Mouse (Mus musculus): ENCODE data around the gene Mrtfa. TPM values are rescaled to one million over a fixed set of nuclear protein-coding genes. Genes with fewer than 3 reads are reported as not detected.
A peak's percentile ranks its signal among the peaks of the same experiment; 100 is the strongest.

The Mrtfa gene
- 10 to 100 TPM; 71.2 to 75.8 TPM for total RNA-seq (2021)
- long read RNA-seq, experiment 1, full-length matches to known transcripts: 43 of 66 reads
- long read RNA-seq, experiment 1, partial matches to known transcripts: 12 of 66 reads
- long read RNA-seq, experiment 1, other reads (novel, unspliced or antisense): 11 of 66 reads
- long read RNA-seq, experiment 2, full-length matches to known transcripts: 27 of 53 reads
- long read RNA-seq, experiment 2, partial matches to known transcripts: 18 of 53 reads
- long read RNA-seq, experiment 2, other reads (novel, unspliced or antisense): 8 of 53 reads

DNA sequence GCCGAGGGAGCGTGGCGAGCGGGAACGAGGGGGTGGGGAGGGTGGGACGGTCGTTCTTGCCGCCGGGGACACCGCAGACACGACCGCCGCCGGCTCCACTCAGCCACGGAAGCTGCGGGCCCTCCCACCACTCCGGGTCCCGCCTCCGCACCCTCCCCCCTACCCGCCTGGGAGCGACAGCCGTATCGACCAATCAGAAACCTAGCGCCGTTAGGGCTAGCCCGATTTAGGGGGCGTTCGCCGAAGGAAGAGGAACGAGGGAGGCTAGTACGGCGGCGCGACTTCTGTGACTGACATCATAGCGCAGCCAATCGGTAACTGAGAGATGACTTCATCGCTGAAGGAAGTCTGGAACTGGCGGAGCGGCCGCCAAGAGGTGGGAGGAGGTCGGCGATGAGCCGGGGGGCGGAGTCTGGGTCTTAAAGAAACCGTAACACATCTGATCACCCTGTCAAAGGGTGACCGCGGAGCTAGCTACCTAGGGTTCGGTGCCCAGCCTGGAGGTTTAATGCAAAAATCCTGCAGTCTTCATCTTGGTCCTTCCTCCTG, at the start of gene Mrtfa:
Gene Mrtfa, minus strand, starts transcription at position 128 of the 549 bp plus-strand sequence.
- intact Hi-C loops (cut with DNase I): loop anchor here (5.0 to 10.0 kb wide), 2 partner anchors 118 to 486 kb away; no protein-coding TSS in a partner anchor
- H3K27ac ChIP-seq: peak within 1 kb of the TSS; percentile 91
- DNase-seq (ENCODE audit: extremely low spot score in 1 of 2, low spot score in 2 of 2): peak; percentile 99

GRCm38 (mm10) chr15:81239794-81240343, 49.3 kb upstream of the Mrtfa start:
- H3K27ac ChIP-seq: no peak overlapping the region
- no peak overlapping the region for H3K4me3 ChIP-seq
- TF ChIP-seq CTCF (IDR thresholded peaks at IDR 0.05): no peak
- DNase-seq (ENCODE audit: extremely low spot score in 1 of 2, low spot score in 2 of 2): no peak
- intact Hi-C loops (cut with DNase I): loop anchor here (5.0 kb wide), 1 partner anchor 112 kb away; no protein-coding TSS in a partner anchor

More for the DNA sequence above, at the start of gene Mrtfa:
- H3K4me3 ChIP-seq: peak within 1 kb of the TSS; percentile 93
- TF ChIP-seq CTCF (IDR thresholded peaks at IDR 0.05): no peak; the same call in 1 of the 2 replicates

DNA sequence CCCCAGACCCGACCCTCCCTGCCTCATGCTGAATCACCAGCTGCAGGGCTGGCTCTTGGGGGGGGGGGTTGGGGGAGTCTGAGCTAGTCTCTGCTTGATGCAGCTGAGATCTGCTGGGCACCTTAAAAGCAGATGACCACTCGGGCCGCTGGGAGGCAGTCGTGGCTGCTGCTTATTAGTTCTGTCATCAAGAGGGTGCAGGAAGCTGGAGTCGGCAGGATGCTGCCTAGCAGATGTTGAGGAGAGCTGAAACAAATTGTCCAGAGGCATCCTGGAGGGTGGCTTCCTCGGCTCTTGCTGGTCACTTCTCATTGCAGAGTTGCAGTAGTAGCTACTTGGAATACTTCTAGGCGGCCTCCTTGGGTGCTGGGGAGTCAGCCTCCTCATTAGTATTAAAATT, 48.7 kb upstream of the Mrtfa start:
- intact Hi-C loops (cut with DNase I): loop anchor here (5.0 kb wide), 1 partner anchor 113 kb away; no protein-coding TSS in a partner anchor
- no peak for DNase-seq (ENCODE audit: extremely low spot score in 1 of 2, low spot score in 2 of 2)
- Histone ChIP-seq H3K4me3 (no peak overlapping the region), H3K27ac (no peak overlapping the region)
- peak; percentile 48 for TF ChIP-seq CTCF (IDR thresholded peaks at IDR 0.05)

DNA sequence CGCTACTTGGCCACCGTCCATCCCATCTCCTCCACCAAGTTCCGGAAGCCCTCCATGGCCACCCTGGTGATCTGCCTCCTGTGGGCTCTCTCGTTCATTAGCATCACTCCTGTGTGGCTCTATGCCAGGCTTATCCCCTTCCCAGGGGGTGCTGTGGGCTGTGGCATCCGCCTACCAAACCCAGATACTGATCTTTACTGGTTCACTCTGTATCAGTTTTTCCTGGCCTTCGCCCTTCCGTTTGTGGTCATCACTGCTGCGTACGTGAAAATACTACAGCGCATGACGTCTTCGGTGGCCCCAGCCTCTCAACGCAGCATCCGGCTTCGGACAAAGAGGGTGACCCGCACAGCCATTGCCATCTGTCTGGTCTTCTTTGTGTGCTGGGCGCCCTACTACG, 46.9 kb upstream of the Mrtfa start:
- DNase-seq (ENCODE audit: extremely low spot score in 1 of 2, low spot score in 2 of 2): peak in 1 of 2 experiments; percentile 20
- intact Hi-C loops (cut with DNase I): loop anchor here (2.0 to 5.0 kb wide), 2 partner anchors 65 to 115 kb away; no protein-coding TSS in a partner anchor
- TF ChIP-seq CTCF (IDR thresholded peaks at IDR 0.05): no peak
- Histone ChIP-seq H3K27ac (peak overlapping the region; percentile 10), H3K4me3 (peak overlapping the region; percentile 78)

- no peak for TF ChIP-seq CTCF (IDR thresholded peaks at IDR 0.05)
These were observed 45.5 kb upstream of the Mrtfa start for GRCm38 (mm10) chr15:81236062-81236461.

GRCm38 (mm10) chr15:81235086-81235920, 44.7 kb upstream of the Mrtfa start, which contains the start of gene Mchr1:
Mchr1 (plus strand) TSS chr15:81235499.
- H3K27ac ChIP-seq: peak within 1 kb of the TSS; percentile 94
- peak; percentile 14 for TF ChIP-seq CTCF (IDR thresholded peaks at IDR 0.05)
- peak within 1 kb of the TSS; percentile 78 for H3K4me3 ChIP-seq
- intact Hi-C loops (cut with DNase I): loop anchor here (5.0 kb wide), 1 partner anchor 117 kb away; no protein-coding TSS in a partner anchor
- DNase-seq (ENCODE audit: extremely low spot score in 1 of 2, low spot score in 2 of 2): peak; percentile 70 to 71

More at GRCm38 (mm10) chr15:81236062-81236461, 45.5 kb upstream of the Mrtfa start:
- DNase-seq (ENCODE audit: extremely low spot score in 1 of 2, low spot score in 2 of 2): no peak
- H3K4me3 ChIP-seq: peak overlapping the region; percentile 78
- intact Hi-C loops (cut with DNase I): loop anchor here (2.0 to 5.0 kb wide), 2 partner anchors 67 to 116 kb away; no protein-coding TSS in a partner anchor
- H3K27ac ChIP-seq: peak overlapping the region; percentile 94

- no peak for DNase-seq (ENCODE audit: extremely low spot score in 1 of 2, low spot score in 2 of 2)
- Histone ChIP-seq H3K27ac (no peak overlapping the region), H3K4me3 (no peak overlapping the region)
- TF ChIP-seq CTCF (IDR thresholded peaks at IDR 0.05): no peak
- intact Hi-C loops (cut with DNase I): no loop called here
These were observed 40.8 kb upstream of the Mrtfa start for GRCm38 (mm10) chr15:81231325-81231724.

- TF ChIP-seq CTCF (IDR thresholded peaks at IDR 0.05): no peak
- Histone ChIP-seq H3K27ac (no peak overlapping the region), H3K4me3 (no peak overlapping the region)
- no peak for DNase-seq (ENCODE audit: extremely low spot score in 1 of 2, low spot score in 2 of 2)
- intact Hi-C loops (cut with DNase I): no loop called here
These were observed 39.2 kb upstream of the Mrtfa start for GRCm38 (mm10) chr15:81229791-81230190.

- Histone ChIP-seq H3K4me3 (no peak overlapping the region), H3K27ac (no peak overlapping the region)
- TF ChIP-seq CTCF (IDR thresholded peaks at IDR 0.05): no peak
- intact Hi-C loops (cut with DNase I): no loop called here
- DNase-seq (ENCODE audit: extremely low spot score in 1 of 2, low spot score in 2 of 2): no peak
These were observed 37.7 kb upstream of the Mrtfa start for GRCm38 (mm10) chr15:81228258-81228657.

GRCm38 (mm10) chr15:81227275-81227674, 36.7 kb upstream of the Mrtfa start:
- no peak overlapping the region for H3K4me3 ChIP-seq
- H3K27ac ChIP-seq: no peak overlapping the region
- DNase-seq (ENCODE audit: extremely low spot score in 1 of 2, low spot score in 2 of 2): no peak
- intact Hi-C loops (cut with DNase I): no loop called here
- no peak for TF ChIP-seq CTCF (IDR thresholded peaks at IDR 0.05)

- Histone ChIP-seq H3K27ac (no peak overlapping the region), H3K4me3 (no peak overlapping the region)
- intact Hi-C loops (cut with DNase I): no loop called here
- TF ChIP-seq CTCF (IDR thresholded peaks at IDR 0.05): no peak
- no peak for DNase-seq (ENCODE audit: extremely low spot score in 1 of 2, low spot score in 2 of 2)
These were observed 36.2 kb upstream of the Mrtfa start for GRCm38 (mm10) chr15:81226796-81227195.
